Mouse (Mus musculus) gastrocnemius, adult 18-20 months (tissue): ENCODE results near the gene Rab43. TPM values are rescaled to one million over a fixed set of nuclear protein-coding genes. Genes with fewer than 3 reads are reported as not detected.
"Not testable (repeated sequence)": the region's sequence is repeated elsewhere in the genome, so short reads cannot be mapped to it uniquely, and the experiment has no call there.

Source experiments
- DNase-seq: peaks from one replicate; pipeline ENCODE4 v3.0.0; 2021; ENCODE audit warnings: low spot score
- total RNA-seq, 2 experiments: library from RNA; stranded (reverse); gene quantifications; 2 replicates each; pipeline ENCODE4 v1.2.3; 2021

Gene Rab43
- total RNA-seq, 2 experiments from 2014 or later: 3.2 to 5.9 TPM

GRCm38 (mm10) chr6:87787108-87787890, 24.7 kb downstream of the Rab43 start:
- no peak for DNase-seq

- DNase-seq: no peak
Measured at GRCm38 (mm10) chr6:87786621-87787020, 25.3 kb downstream of the Rab43 start.

GRCm38 (mm10) chr6:87784033-87784432, 27.9 kb downstream of the Rab43 start:
- DNase-seq: no peak

GRCm38 (mm10) chr6:87780546-87781301, 31.2 kb downstream of the Rab43 start:
- DNase-seq: no peak

GRCm38 (mm10) chr6:87779174-87780165, 32.5 kb downstream of the Rab43 start:
- no peak for DNase-seq

GRCm38 (mm10) chr6:87778294-87779173, 33.4 kb downstream of the Rab43 start:
- no peak for DNase-seq

- no peak for DNase-seq
Measured at GRCm38 (mm10) chr6:87777842-87778241, 34.1 kb downstream of the Rab43 start, which contains the start of gene Gp9. TSS of gene Gp9 (plus strand) at chr6:87778072.

GRCm38 (mm10) chr6:87776663-87777062, 35.3 kb downstream of the Rab43 start:
- DNase-seq: no peak

GRCm38 (mm10) chr6:87775588-87776245, 36.2 kb downstream of the Rab43 start:
- no peak for DNase-seq

- no peak for DNase-seq
Measured at GRCm38 (mm10) chr6:87774909-87775308, 37.1 kb downstream of the Rab43 start.

- DNase-seq: no peak
Measured at GRCm38 (mm10) chr6:87774466-87774865, 37.5 kb downstream of the Rab43 start.

- DNase-seq: no peak
Measured at GRCm38 (mm10) chr6:87770626-87771025, 41.3 kb downstream of the Rab43 start.

GRCm38 (mm10) chr6:87764296-87764695, 47.7 kb downstream of the Rab43 start:
- not testable (repeated sequence) for DNase-seq

- peak; percentile 28 for DNase-seq
Measured at GRCm38 (mm10) chr6:87763376-87764280, 48.3 kb downstream of the Rab43 start.

- DNase-seq: no peak
Measured at GRCm38 (mm10) chr6:87762161-87762560, 49.8 kb downstream of the Rab43 start.

- no peak for DNase-seq
Measured at GRCm38 (mm10) chr6:87759850-87760249, 52.1 kb downstream of the Rab43 start.

- DNase-seq: no peak
Measured at GRCm38 (mm10) chr6:87759404-87759803, 52.6 kb downstream of the Rab43 start.

GRCm38 (mm10) chr6:87756896-87757295, 55.1 kb downstream of the Rab43 start:
- DNase-seq: no peak

GRCm38 (mm10) chr6:87755196-87755595, 56.8 kb downstream of the Rab43 start:
- DNase-seq: no peak
